Mouse (Mus musculus): Measurements from ENCODE around the gene Slc26a8. TPM values are rescaled to one million over a fixed set of nuclear protein-coding genes. Genes with fewer than 3 reads are reported as not detected.

The Slc26a8 gene
- polyA plus RNA-seq, 1 experiment from 2014 or later, result 0.90 TPM

GRCm38 (mm10) chr17:28687354-28687753 is 2.7 kb downstream of the Slc26a8 start:
- 0 out of 2 replicates have a peak overlapping the region, but pooled peaks have one; percentile 19 for H3K9ac ChIP-seq (ENCODE audit: low read depth, low read length)
- H3K4me1 ChIP-seq (ENCODE audit: control insufficient read depth, insufficient read depth, low read length), result peaks cover 4% of the 10 kb centered on the region; the same call in 1 of the 2 replicates
- no peaks in the 10 kb centered on the region for H3K9me3 ChIP-seq (ENCODE audit: control insufficient read depth, low read length)
- peaks cover 10% of the 10 kb centered on the region; the same call in 1 of the 2 replicates for H3K27me3 ChIP-seq (replicated peaks; ENCODE audit: control insufficient read depth, insufficient read depth, low read length)
- H3K4me2 ChIP-seq (ENCODE audit: low read depth, low read length), result no peak overlapping the region
- no peak overlapping the region for H3K27ac ChIP-seq (replicated peaks; ENCODE audit: low read depth, low read length)
- no peak overlapping the region for H3K4me3 ChIP-seq (ENCODE audit: low read depth, low read length)
- ATAC-seq (ENCODE audit: low read depth) (no peak), DNase-seq (ENCODE audit: low spot score) (no peak)
- H3K36me3 ChIP-seq (ENCODE audit: control insufficient read depth, insufficient read depth, low read length), result no peaks in the 10 kb centered on the region
- WGBS, result 39% methylated on average over 4 of the region's 4 CpGs

- Histone ChIP-seq H3K36me3 (ENCODE audit: control insufficient read depth, insufficient read depth, low read length) (no peaks in the 10 kb centered on the region), H3K9ac (ENCODE audit: low read depth, low read length) (no peak overlapping the region), H3K9me3 (ENCODE audit: control insufficient read depth, low read length) (no peaks in the 10 kb centered on the region), H3K4me1 (ENCODE audit: control insufficient read depth, insufficient read depth, low read length) (peaks cover 2% of the 10 kb centered on the region; the same call in 1 of the 2 replicates), H3K4me3 (ENCODE audit: low read depth, low read length) (no peak overlapping the region), H3K27ac (replicated peaks; ENCODE audit: low read depth, low read length) (no peak overlapping the region), H3K27me3 (replicated peaks; ENCODE audit: control insufficient read depth, insufficient read depth, low read length) (peaks cover 7% of the 10 kb centered on the region; the same call in 1 of the 2 replicates), H3K4me2 (ENCODE audit: low read depth, low read length) (no peak overlapping the region)
- no peak for ATAC-seq (ENCODE audit: low read depth)
- peak; percentile 29 for DNase-seq (ENCODE audit: low spot score)
- 75% methylated on average over 19 of the region's 19 CpGs for WGBS
Observed at GRCm38 (mm10) chr17:28684631-28685030, 5.4 kb downstream of the Slc26a8 start.

- no peak for ATAC-seq (ENCODE audit: low read depth)
- WGBS, result 36% methylated on average over 1 of the region's 1 CpGs
Observed at GRCm38 (mm10) chr17:28683601-28684000, 6.4 kb downstream of the Slc26a8 start.

GRCm38 (mm10) chr17:28682311-28683084 is 7.5 kb downstream of the Slc26a8 start:
- no peak overlapping the region for H3K9ac ChIP-seq (ENCODE audit: low read depth, low read length)
- H3K27ac ChIP-seq (replicated peaks; ENCODE audit: low read depth, low read length), result no peak overlapping the region
- no peak overlapping the region for H3K4me2 ChIP-seq (ENCODE audit: low read depth, low read length)
- WGBS, result 65% methylated on average over 13 of the region's 13 CpGs
- ATAC-seq (ENCODE audit: low read depth) (peak; percentile 55; the same call in 1 of the 2 replicates), DNase-seq (ENCODE audit: low spot score) (no peak)
- no peaks in the 10 kb centered on the region for H3K36me3 ChIP-seq (ENCODE audit: control insufficient read depth, insufficient read depth, low read length)
- H3K27me3 ChIP-seq (replicated peaks; ENCODE audit: control insufficient read depth, insufficient read depth, low read length), result no peaks in the 10 kb centered on the region
- no peak overlapping the region for H3K4me3 ChIP-seq (ENCODE audit: low read depth, low read length)
- no peaks in the 10 kb centered on the region for H3K4me1 ChIP-seq (ENCODE audit: control insufficient read depth, insufficient read depth, low read length)
- H3K9me3 ChIP-seq (ENCODE audit: control insufficient read depth, low read length), result no peaks in the 10 kb centered on the region

More at GRCm38 (mm10) chr17:28683601-28684000, 6.4 kb downstream of the Slc26a8 start:
- H3K9me3 ChIP-seq (ENCODE audit: control insufficient read depth, low read length), result no peaks in the 10 kb centered on the region
- no peak overlapping the region for H3K27ac ChIP-seq (replicated peaks; ENCODE audit: low read depth, low read length)
- no peak for DNase-seq (ENCODE audit: low spot score)
- H3K4me2 ChIP-seq (ENCODE audit: low read depth, low read length), result no peak overlapping the region
- H3K27me3 ChIP-seq (replicated peaks; ENCODE audit: control insufficient read depth, insufficient read depth, low read length), result no peaks in the 10 kb centered on the region
- no peaks in the 10 kb centered on the region for H3K36me3 ChIP-seq (ENCODE audit: control insufficient read depth, insufficient read depth, low read length)
- no peak overlapping the region for H3K9ac ChIP-seq (ENCODE audit: low read depth, low read length)
- H3K4me3 ChIP-seq (ENCODE audit: low read depth, low read length), result no peak overlapping the region
- H3K4me1 ChIP-seq (ENCODE audit: control insufficient read depth, insufficient read depth, low read length), result no peaks in the 10 kb centered on the region

GRCm38 (mm10) chr17:28659564-28659963 is 30.5 kb downstream of the Slc26a8 start:
- 41% methylated on average over 6 of the region's 6 CpGs for WGBS
- H3K27ac ChIP-seq (replicated peaks; ENCODE audit: low read depth, low read length), result no peak overlapping the region
- H3K9ac ChIP-seq (ENCODE audit: low read depth, low read length), result no peak overlapping the region
- H3K4me3 ChIP-seq (ENCODE audit: low read depth, low read length), result no peak overlapping the region
- no peak overlapping the region for H3K4me2 ChIP-seq (ENCODE audit: low read depth, low read length)
- no peaks in the 10 kb centered on the region for H3K27me3 ChIP-seq (replicated peaks; ENCODE audit: control insufficient read depth, insufficient read depth, low read length)
- H3K4me1 ChIP-seq (ENCODE audit: control insufficient read depth, insufficient read depth, low read length), result peaks cover 4% of the 10 kb centered on the region; the same call in 1 of the 2 replicates
- DNase-seq (ENCODE audit: low spot score), result no peak
- H3K36me3 ChIP-seq (ENCODE audit: control insufficient read depth, insufficient read depth, low read length), result no peaks in the 10 kb centered on the region
- H3K9me3 ChIP-seq (ENCODE audit: control insufficient read depth, low read length), result no peaks in the 10 kb centered on the region
- ATAC-seq (ENCODE audit: low read depth), result no peak

DNA sequence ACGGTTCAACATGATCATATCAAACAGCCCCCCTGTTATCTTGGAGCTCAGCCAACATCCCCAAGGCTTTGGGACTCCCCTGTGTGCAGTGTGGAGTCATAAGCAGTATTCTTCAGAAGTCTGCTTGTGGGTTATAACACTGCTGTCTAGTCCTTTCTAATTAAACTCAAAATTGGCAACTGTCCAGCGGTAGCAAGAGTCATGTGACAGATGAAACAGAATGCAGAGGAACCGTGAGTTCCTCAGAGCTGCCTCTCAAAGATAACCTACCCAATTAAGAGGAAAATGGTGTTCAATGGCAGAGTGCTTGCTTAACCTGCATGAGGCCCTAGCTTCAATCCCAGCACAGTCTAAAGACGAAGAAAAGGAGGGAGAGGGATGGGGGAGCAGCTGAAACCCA is 32.1 kb downstream of the Slc26a8 start:
- DNase-seq (ENCODE audit: low spot score), result peak; percentile 82
- no peak overlapping the region for H3K4me2 ChIP-seq (ENCODE audit: low read depth, low read length)

GRCm38 (mm10) chr17:28650268-28650667 is 39.8 kb downstream of the Slc26a8 start:
- WGBS, result 74% methylated on average over 3 of the region's 3 CpGs
- no peak for ATAC-seq (ENCODE audit: low read depth)

More for the DNA sequence above, 32.1 kb downstream of the Slc26a8 start:
- Histone ChIP-seq H3K4me3 (ENCODE audit: low read depth, low read length) (no peak overlapping the region), H3K4me1 (ENCODE audit: control insufficient read depth, insufficient read depth, low read length) (peaks cover 4% of the 10 kb centered on the region; the same call in 1 of the 2 replicates), H3K36me3 (ENCODE audit: control insufficient read depth, insufficient read depth, low read length) (no peaks in the 10 kb centered on the region), H3K27ac (replicated peaks; ENCODE audit: low read depth, low read length) (no peak overlapping the region), H3K27me3 (replicated peaks; ENCODE audit: control insufficient read depth, insufficient read depth, low read length) (no peaks in the 10 kb centered on the region), H3K9me3 (ENCODE audit: control insufficient read depth, low read length) (no peaks in the 10 kb centered on the region), H3K9ac (ENCODE audit: low read depth, low read length) (no peak overlapping the region)
- peak; percentile 85 for ATAC-seq (ENCODE audit: low read depth)
- 34% methylated on average over 4 of the region's 4 CpGs for WGBS

GRCm38 (mm10) chr17:28648607-28649370 is 41.2 kb downstream of the Slc26a8 start:
- Histone ChIP-seq H3K4me2 (ENCODE audit: low read depth, low read length) (no peak overlapping the region), H3K4me1 (ENCODE audit: control insufficient read depth, insufficient read depth, low read length) (no peaks in the 10 kb centered on the region), H3K9me3 (ENCODE audit: control insufficient read depth, low read length) (no peaks in the 10 kb centered on the region), H3K27ac (replicated peaks; ENCODE audit: low read depth, low read length) (no peak overlapping the region), H3K4me3 (ENCODE audit: low read depth, low read length) (no peak overlapping the region), H3K27me3 (replicated peaks; ENCODE audit: control insufficient read depth, insufficient read depth, low read length) (no peaks in the 10 kb centered on the region), H3K36me3 (ENCODE audit: control insufficient read depth, insufficient read depth, low read length) (no peaks in the 10 kb centered on the region), H3K9ac (ENCODE audit: low read depth, low read length) (no peak overlapping the region)
- DNase-seq (ENCODE audit: low spot score), result peak; percentile 20
- WGBS, result 50% methylated on average over 6 of the region's 6 CpGs
- no peak for ATAC-seq (ENCODE audit: low read depth)

More at GRCm38 (mm10) chr17:28650268-28650667, 39.8 kb downstream of the Slc26a8 start:
- no peak overlapping the region for H3K9ac ChIP-seq (ENCODE audit: low read depth, low read length)
- DNase-seq (ENCODE audit: low spot score), result no peak
- H3K27ac ChIP-seq (replicated peaks; ENCODE audit: low read depth, low read length), result no peak overlapping the region
- H3K27me3 ChIP-seq (replicated peaks; ENCODE audit: control insufficient read depth, insufficient read depth, low read length), result no peaks in the 10 kb centered on the region
- no peak overlapping the region for H3K4me3 ChIP-seq (ENCODE audit: low read depth, low read length)
- no peaks in the 10 kb centered on the region for H3K9me3 ChIP-seq (ENCODE audit: control insufficient read depth, low read length)
- H3K4me1 ChIP-seq (ENCODE audit: control insufficient read depth, insufficient read depth, low read length), result no peaks in the 10 kb centered on the region
- no peak overlapping the region for H3K4me2 ChIP-seq (ENCODE audit: low read depth, low read length)
- no peaks in the 10 kb centered on the region for H3K36me3 ChIP-seq (ENCODE audit: control insufficient read depth, insufficient read depth, low read length)

All from embryonic facial prominence, embryonic 14.5 days (tissue).